Mouse (Mus musculus): ENCODE data around the gene Cstf2t.

GRCm38 (mm10) chr19:31106835-31107554, 24.4 kb downstream of the Cstf2t start:
- TF ChIP-seq CTCF (IDR thresholded peaks at IDR 0.05; ENCODE audit: low read depth, low read length) (no peak), GATA2 (IDR thresholded peaks at IDR 0.05; ENCODE audit: borderline replicate concordance, low read depth, low read length) (no peak), GATA1 (IDR thresholded peaks at IDR 0.05; ENCODE audit: borderline replicate concordance, low read length) (no peak)

Measured in G1E (cell line).